Mouse (Mus musculus) cerebellum, adult 9-11 months (tissue): Measurements from ENCODE around the gene 2210418O10Rik.
"Not testable (repeated sequence)": the region's sequence is repeated elsewhere in the genome, so short reads cannot be mapped to it uniquely, and the experiment has no call there.

Experiments used
- DNase-seq: peaks from one replicate; pipeline ENCODE4 v3.0.0; 2022

Gene 2210418O10Rik

DNA sequence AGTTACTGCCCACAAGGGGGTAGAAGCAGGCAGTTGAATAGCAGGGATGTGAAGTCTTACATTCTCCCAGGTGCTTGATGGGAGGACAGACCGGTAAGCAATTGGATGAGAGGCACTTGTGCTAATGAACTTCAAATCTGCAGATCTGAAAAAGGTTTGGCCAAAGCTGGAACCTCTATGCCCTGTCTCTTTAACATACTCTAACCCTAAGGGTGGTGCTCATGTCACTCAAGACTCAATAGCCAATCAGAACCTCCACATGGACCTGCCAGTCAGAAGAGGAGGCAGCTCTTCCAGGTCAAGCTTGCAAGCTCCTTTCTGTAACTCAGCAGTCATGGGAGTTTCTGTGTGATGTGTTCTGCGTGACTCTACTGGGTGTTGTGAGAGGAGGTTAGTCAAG, at the start of gene 2210418O10Rik:
Gene 2210418O10Rik (plus strand): TSS at position 301 of the 400 bp plus-strand sequence.
- not testable (repeated sequence) for DNase-seq

DNA sequence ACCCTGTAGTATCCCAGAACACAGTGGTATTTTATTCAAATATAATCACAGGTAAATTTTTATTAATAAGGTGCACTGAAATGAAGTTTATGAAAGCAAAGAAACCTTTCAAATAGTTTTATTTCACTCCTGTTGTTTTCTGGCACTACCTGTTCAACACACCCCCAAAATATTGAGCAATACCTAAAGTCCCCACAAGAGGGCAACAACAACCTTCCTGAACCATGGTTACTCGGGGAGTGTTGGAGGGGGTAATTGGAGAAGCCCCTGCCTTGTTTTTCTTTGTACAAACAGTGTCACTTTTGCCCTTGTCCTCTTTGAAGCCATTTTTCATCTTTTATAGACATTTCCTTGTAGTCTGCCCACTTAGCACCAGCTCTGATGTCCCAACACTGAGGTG, 22.1 kb downstream of the 2210418O10Rik start:
- not testable (repeated sequence) for DNase-seq
